Comparison of ENCODE assay signal across 8 mouse cellular contexts in the genomic region with DNA sequence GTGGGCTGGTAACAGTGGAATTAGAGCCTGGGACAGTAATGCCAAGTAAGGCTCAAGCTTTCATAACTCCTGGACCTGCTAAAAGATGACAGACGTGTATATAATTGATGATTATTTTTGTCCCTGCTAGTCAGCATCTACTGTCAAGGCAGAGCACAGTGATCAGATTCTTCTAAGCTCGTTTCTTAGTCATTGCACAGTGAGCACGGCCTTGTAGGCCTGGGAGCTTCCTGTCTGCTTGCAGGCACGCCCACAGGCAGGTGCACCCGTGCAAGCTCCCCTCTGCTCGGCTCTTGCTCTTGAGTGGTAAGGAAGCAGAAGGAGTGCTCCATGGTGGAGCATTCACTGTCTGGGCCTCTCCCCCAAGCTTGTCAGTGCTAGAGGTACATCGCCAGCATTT. TPM values are rescaled to one million over a fixed set of nuclear protein-coding genes. Genes with fewer than 3 reads are reported as not detected.
A peak's percentile ranks its signal among the peaks of the same experiment; 100 is the strongest.
DNase-seq lines count a peak whose midpoint lies in the region; ATAC-seq and TF ChIP-seq lines count a peak whose summit lies in the region.
"Had no signal": no experiment of that assay in that cellular context is flagged by ENCODE, and none has a peak within 500 bp of the region (broad histone marks: within the 10 kb centered on the region; RNA-seq: fewer than 3 reads in every experiment).

No protein-coding gene starts in this region.

- H3K4me3 ChIP-seq in neural tube, embryonic 12.5 days = no peak overlapping the region
- no peak overlapping the region for H3K4me3 ChIP-seq in forebrain, embryonic 13.5 days
- no peak overlapping the region for H3K4me3 ChIP-seq in midbrain, postnatal 0 days (ENCODE audit: low read depth, low read length)
- H3K4me3 ChIP-seq in cerebellum, adult 2 months (replicated peaks; ENCODE audit: insufficient read depth, low read depth, low read length) = no peak overlapping the region

- H3K4me2 ChIP-seq in neural tube, embryonic 12.5 days (replicated peaks) = no peak overlapping the region
- no peak overlapping the region for H3K4me2 ChIP-seq in forebrain, embryonic 13.5 days
- H3K4me2 ChIP-seq in midbrain, postnatal 0 days (ENCODE audit: low read depth, low read length, poor library complexity, severe bottlenecking) = no peak overlapping the region
- H3K4me2 ChIP-seq: heart, embryonic 11.5 days had no signal

- H3K4me1 ChIP-seq in neural tube, embryonic 12.5 days = peaks cover 25% of the 10 kb centered on the region
- H3K4me1 ChIP-seq in forebrain, embryonic 13.5 days = peaks cover 48% of the 10 kb centered on the region
- H3K4me1 ChIP-seq in midbrain, postnatal 0 days (ENCODE audit: insufficient read depth, low read length) = peaks cover 23% of the 10 kb centered on the region
- H3K4me1 ChIP-seq in cerebellum, adult 2 months (ENCODE audit: control insufficient read depth, insufficient read depth, low read length) = no peaks in the 10 kb centered on the region

- no peaks in the 10 kb centered on the region for H3K27me3 ChIP-seq in neural tube, embryonic 12.5 days (replicated peaks)
- no peaks in the 10 kb centered on the region for H3K27me3 ChIP-seq in forebrain, embryonic 13.5 days
- no peaks in the 10 kb centered on the region for H3K27me3 ChIP-seq in midbrain, postnatal 0 days (ENCODE audit: insufficient read depth, low read length)
- H3K27me3 ChIP-seq in cerebellum, adult 2 months (ENCODE audit: control insufficient read depth, insufficient read depth, low read length) = no peaks in the 10 kb centered on the region

- DNase-seq in neural tube, embryonic 10.5 days (ENCODE audit: extremely low spot score, low spot score) = no peak
- DNase-seq in midbrain, postnatal 0 days (ENCODE audit: low spot score) = no peak
- peak; percentile 75 for DNase-seq in thymus, postnatal 4 days
- no peak for DNase-seq in urinary bladder, adult 2 months (ENCODE audit: low spot score)
- DNase-seq in cerebellum, adult 2 months = no peak

- no peak overlapping the region for H3K9ac ChIP-seq in neural tube, embryonic 12.5 days
- H3K9ac ChIP-seq in forebrain, embryonic 13.5 days = no peak overlapping the region
- no peak overlapping the region for H3K9ac ChIP-seq in midbrain, postnatal 0 days (replicated peaks; ENCODE audit: low read length, poor library complexity, severe bottlenecking)

- no peaks in the 10 kb centered on the region for H3K9me3 ChIP-seq in neural tube, embryonic 12.5 days
- H3K9me3 ChIP-seq in forebrain, embryonic 13.5 days (replicated peaks) = no peaks in the 10 kb centered on the region
- no peaks in the 10 kb centered on the region for H3K9me3 ChIP-seq in midbrain, postnatal 0 days (ENCODE audit: low read length)

- no peak for ATAC-seq in neural tube, embryonic 12.5 days (ENCODE audit: low FRiP score, low read depth)
- ATAC-seq in forebrain, embryonic 13.5 days = no peak
- no peak for ATAC-seq in midbrain, postnatal 0 days (ENCODE audit: low FRiP score)

- no peaks in the 10 kb centered on the region for H3K36me3 ChIP-seq in neural tube, embryonic 12.5 days
- peaks cover 3% of the 10 kb centered on the region; the same call in 1 of the 2 replicates for H3K36me3 ChIP-seq in forebrain, embryonic 13.5 days (ENCODE audit: poor library complexity, severe bottlenecking)
- H3K36me3 ChIP-seq in midbrain, postnatal 0 days (ENCODE audit: insufficient read depth, low read length) = no peaks in the 10 kb centered on the region

- WGBS in neural tube, embryonic 12.5 days = 85% methylated on average over 7 of the region's 7 CpGs
- WGBS in forebrain, embryonic 13.5 days = 77% methylated on average over 7 of the region's 7 CpGs
- 83% methylated on average over 7 of the region's 7 CpGs for WGBS in midbrain, postnatal 0 days
- 89% methylated on average over 7 of the region's 7 CpGs for WGBS in cerebellum, adult 2 months

- H3K27ac ChIP-seq in neural tube, embryonic 12.5 days = 0 out of 2 replicates have a peak overlapping the region, but pooled peaks have one; percentile 42
- peak overlapping the region; percentile 57 for H3K27ac ChIP-seq in forebrain, embryonic 13.5 days
- 0 out of 2 replicates have a peak overlapping the region, but pooled peaks have one; percentile 4 for H3K27ac ChIP-seq in midbrain, postnatal 0 days (ENCODE audit: low read depth, low read length)
- no peak overlapping the region for H3K27ac ChIP-seq in cerebellum, adult 2 months (ENCODE audit: insufficient read depth, low read length)

- no peak for TF ChIP-seq CTCF in midbrain, postnatal 0 days (IDR thresholded peaks at IDR 0.05)
- TF ChIP-seq CTCF in cerebellum, adult 2 months (IDR thresholded peaks at IDR 0.05; ENCODE audit: borderline replicate concordance, insufficient read depth, low read depth, low read length) = no peak

- no peak for TF ChIP-seq POLR2A in cerebellum, adult 2 months (IDR thresholded peaks at IDR 0.05; ENCODE audit: borderline replicate concordance, insufficient read depth, low read length)

RNA-seq across cellular contexts. Expression of a gene that starts 25.2 kb away (rescaled TPM):
- 116 and 122 TPM in 2 replicates for polyA plus RNA-seq in neural tube, embryonic 12.5 days (2016; fragmentation: Nextera tagmentation; extraction: Ambion mirVana)
- 122 TPM in 2 replicates for polyA plus RNA-seq in forebrain, embryonic 13.5 days (2015; fragmentation: Nextera tagmentation; extraction: Ambion mirVana)
- total RNA-seq in midbrain, postnatal 0 days (2014; rRNA removed) = 56.9 and 57.4 TPM in 2 replicates
- polyA plus RNA-seq in midbrain, postnatal 0 days (2015; fragmentation: Nextera tagmentation; extraction: Ambion mirVana) = 109 and 118 TPM in 2 replicates
- 91.8 and 93.0 TPM in 2 replicates for polyA plus RNA-seq in urinary bladder, adult 2 months (2012; rRNA removed)
- 93.2 and 95.5 TPM in 2 replicates for polyA plus RNA-seq in cerebellum, adult 2 months (2012; rRNA removed)

RNA-seq across cellular contexts. Expression of a gene that starts 25.6 kb away (rescaled TPM):
- 36.8 and 37.0 TPM in 2 replicates for polyA plus RNA-seq in neural tube, embryonic 12.5 days (2016; fragmentation: Nextera tagmentation; extraction: Ambion mirVana)
- 42.1 and 43.1 TPM in 2 replicates for polyA plus RNA-seq in forebrain, embryonic 13.5 days (2015; fragmentation: Nextera tagmentation; extraction: Ambion mirVana)
- total RNA-seq in midbrain, postnatal 0 days (2014; rRNA removed) = 12.3 and 13.5 TPM in 2 replicates
- polyA plus RNA-seq in midbrain, postnatal 0 days (2015; fragmentation: Nextera tagmentation; extraction: Ambion mirVana) = 50.1 TPM in 2 replicates
- polyA plus RNA-seq in urinary bladder, adult 2 months (2012; rRNA removed) = 36.2 and 39.2 TPM in 2 replicates
- 25.4 and 28.8 TPM in 2 replicates for polyA plus RNA-seq in cerebellum, adult 2 months (2012; rRNA removed)
